Mouse (Mus musculus) NIH3T3 (cell line): ENCODE measurements at regions not wholly inside any gene's neighbourhood (a gene's known extent, or its start where the extent isn't known, plus 50 kb on each side); places are given as distances from the start of the nearest gene placed in this dataset.

Experiments
- DNase-seq: peaks from one replicate; pipeline ENCODE4 v3.0.0-alpha.2; 2012; ENCODE audit warnings: low read depth

- DNase-seq = no peak
Measured at GRCm38 (mm10) chr3:45523281-45523680, 145.1 kb downstream of the Pcdh10 start.

DNA sequence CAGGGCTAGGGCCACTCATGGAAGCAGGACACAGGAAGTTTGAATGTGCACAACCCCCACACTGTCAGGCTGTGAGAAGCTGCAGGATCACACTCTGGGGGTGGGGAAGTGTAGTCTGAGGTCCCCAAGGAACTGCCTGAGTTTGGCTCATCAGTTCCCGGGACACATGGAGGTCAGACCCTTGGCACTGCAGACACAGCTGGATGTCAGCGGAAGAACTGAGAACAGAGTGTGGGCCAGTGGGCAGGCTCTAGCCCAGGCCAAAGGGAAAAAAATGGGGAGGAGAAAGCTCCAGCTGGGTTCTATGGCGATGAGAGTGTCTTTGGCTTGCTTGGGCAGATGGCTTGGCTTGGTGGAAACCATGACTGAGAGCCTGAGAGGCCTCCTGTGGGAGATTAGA, 168.9 kb downstream of the Pcdh10 start:
- no peak for DNase-seq

DNA sequence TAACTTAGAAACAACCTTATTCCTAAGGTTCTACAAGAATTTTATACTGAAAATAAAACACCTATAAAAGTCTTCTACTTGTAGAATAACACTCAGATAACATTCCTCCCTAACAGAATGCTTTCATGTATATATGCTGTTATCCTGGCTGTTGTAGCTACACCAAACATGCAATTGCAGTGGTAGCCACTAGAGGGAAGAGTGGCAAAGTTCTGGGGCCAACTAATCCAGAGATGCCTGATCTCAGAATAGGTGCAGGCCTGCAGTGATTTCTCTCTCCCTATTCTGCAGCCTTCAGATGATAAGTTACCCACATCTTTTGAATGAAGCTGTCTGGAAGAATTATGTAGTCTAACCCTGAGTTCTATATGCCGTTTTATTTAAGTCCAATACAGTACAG, 177.5 kb downstream of the Pcdh10 start:
- DNase-seq = peak; percentile 53

DNA sequence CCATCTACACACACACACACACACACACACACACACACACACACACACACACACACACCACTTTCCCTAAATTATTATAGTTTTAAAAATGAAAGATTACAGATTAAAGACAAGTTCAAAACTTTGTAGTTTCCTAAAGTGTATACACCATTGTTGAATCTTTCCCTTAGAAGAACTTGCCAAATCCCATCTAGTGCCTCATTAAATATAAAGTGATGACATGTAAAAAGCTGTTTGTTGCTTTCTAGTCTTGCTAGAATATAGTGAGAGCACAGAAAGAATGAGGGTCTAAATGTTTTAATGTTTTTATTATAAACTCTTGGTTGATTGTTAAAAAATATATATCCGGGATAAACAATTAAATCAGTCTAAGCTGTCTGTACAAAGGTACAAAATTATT, 194.8 kb downstream of the Pcdh10 start:
- DNase-seq = no peak

DNA sequence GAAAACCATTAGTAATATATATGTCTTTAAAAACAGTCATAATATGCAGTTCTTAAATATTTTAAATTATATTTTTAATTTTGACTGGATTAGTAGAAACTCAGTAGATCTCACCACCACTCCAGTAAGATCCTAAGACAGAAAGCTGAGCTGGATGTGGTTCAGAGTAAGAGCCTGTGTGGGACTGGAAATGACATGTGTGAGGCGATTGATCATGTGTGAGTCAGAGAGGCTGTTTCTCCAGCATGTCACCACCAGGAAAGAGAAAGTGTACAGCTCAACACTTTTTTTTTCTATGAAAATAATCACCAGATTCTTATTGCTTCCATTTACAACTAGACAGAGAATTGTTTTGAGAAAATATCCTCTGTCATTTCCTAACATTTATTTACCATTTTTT, 198.8 kb downstream of the Pcdh10 start:
- DNase-seq = no peak

GRCm38 (mm10) chr3:45593561-45593960, 215.4 kb downstream of the Pcdh10 start:
- DNase-seq = no peak

- DNase-seq = no peak
Measured at GRCm38 (mm10) chr3:45602278-45602677, 224.1 kb downstream of the Pcdh10 start.

GRCm38 (mm10) chr3:45603151-45603550, 225.0 kb downstream of the Pcdh10 start:
- no peak for DNase-seq

GRCm38 (mm10) chr3:45620729-45621128, 242.5 kb downstream of the Pcdh10 start:
- DNase-seq = no peak

DNA sequence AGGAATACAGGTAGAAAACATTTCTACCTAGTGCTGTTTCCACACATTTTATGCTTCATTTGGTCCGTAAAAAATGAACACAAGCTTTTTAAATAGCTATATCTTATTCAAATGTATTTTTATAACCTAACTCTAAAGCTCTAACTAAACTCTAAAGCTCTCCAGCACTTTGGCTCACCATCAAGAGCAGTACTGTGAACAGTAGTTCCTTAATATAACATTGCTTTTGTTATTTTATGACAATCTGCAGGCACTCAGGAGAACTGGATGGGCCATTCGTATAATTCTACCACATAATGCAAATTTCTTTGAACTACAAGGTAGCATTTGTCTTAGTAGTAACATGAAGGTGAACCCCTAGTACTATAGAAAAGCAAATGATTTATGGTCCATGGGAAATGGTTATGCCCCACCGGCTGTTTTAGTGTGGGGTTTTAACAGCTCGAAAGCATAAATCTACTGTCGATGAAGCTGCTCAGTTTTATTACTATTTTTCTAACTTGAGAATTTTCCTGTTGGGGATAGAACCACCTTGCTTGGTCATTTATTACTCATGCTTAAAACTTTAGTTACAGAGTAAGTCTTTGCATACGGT, 267.8 kb downstream of the Pcdh10 start:
- DNase-seq = no peak

DNA sequence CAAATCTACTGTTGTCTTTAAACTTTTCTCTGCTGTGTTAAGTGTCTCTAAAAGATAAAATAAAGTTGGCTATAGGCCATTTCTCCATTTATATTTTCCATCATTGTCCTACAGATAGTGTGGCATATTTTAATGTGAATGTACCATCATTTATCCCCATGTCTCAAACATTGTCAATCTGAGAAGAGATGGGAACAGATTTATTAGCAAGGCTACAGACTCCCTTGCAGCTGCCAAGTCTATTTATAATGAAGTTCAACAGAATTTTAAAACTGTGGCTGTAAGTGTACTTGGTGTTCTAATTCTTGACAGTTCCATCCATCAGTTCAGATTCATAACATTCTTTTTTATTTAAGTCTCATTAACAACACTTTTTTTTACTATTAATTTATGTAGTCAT, 271.2 kb downstream of the Pcdh10 start:
- DNase-seq = no peak

GRCm38 (mm10) chr3:45657023-45657422, 278.8 kb downstream of the Pcdh10 start:
- DNase-seq = no peak

DNA sequence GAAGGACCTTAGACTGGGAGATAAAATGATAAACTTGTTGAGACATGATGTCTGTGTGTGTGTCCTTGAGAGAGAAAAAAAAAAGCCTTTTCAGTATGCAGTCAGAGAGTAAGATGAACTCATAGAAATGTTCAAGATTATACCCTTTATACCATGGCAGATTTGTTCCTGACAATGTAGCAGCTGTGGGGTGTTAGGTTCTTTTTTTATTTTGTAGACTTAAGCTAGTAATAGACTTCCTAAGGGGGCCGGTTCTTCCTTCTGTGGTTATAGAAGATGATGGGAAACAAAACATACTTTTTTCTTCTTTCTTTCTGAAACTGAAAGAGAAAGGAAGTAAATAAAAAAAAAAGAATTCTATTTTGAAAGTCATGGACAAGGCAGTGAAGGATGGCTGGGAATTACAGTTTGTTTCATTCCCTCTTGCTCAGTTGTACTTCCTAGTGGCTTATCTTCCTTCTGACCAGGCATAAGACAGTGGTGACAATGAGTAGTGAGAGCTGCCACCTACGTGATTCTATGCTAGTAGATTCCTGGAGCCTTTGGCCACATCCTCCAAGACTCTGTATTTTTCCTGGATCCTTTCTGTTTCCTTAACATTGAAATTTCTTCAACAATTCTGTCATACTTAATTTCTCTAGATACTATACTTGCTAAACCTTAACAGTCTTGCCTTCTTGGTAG, 280.0 kb downstream of the Pcdh10 start:
- DNase-seq = no peak

- DNase-seq = no peak
Measured at GRCm38 (mm10) chr3:45659052-45659451, 280.9 kb downstream of the Pcdh10 start.

- DNase-seq = no peak
Measured at GRCm38 (mm10) chr3:45670434-45670833, 292.2 kb downstream of the Pcdh10 start.

- no peak for DNase-seq
Measured at GRCm38 (mm10) chr3:45677672-45678071, 299.5 kb downstream of the Pcdh10 start.

DNA sequence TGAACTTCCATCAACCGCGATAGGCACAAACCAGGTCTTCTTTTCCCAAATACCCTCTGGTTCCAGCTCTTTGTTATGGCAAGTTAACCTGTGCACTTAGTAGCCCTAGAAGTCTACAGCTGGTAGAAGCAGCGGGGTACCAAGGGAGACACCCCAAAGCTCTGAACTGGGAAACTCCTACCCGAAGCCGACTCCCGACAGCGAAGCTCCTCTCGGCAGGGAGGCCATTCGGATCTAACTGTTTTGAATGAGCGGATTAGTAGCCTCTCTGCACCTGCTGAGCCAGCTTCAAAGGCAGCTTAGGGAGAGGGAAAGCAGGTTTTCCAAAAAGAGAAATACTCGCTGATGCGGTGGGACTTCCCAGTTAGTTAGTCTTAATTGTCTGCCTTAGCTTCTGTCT, 303.2 kb downstream of the Pcdh10 start:
- no peak for DNase-seq

DNA sequence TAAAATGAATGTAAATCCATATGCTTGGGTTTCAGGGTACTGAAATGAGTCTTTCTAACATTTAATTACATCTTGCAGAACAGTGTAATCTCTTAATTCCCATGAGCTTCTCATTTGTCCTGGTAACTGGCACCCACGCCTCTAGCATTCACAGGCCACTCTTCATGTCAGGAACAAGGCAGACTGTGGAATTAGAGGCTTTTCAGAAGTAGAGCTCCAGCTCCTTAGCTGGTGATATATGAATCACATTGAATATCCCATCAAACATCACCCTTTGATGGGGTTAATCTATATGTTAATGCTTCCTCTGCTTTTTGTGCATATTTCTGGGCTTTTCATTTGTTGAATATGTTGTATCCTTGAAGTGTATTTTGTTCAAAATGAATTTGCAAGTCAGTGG, 329.7 kb downstream of the Pcdh10 start:
- DNase-seq = no peak
